Mouse (Mus musculus): Measurements from ENCODE around the gene Usp2. TPM values are rescaled to one million over a fixed set of nuclear protein-coding genes. Genes with fewer than 3 reads are reported as not detected.

The Usp2 gene
- polyA plus RNA-seq, 1 experiment from 2014 or later, result 12.2 TPM

GRCm38 (mm10) chr9:44072599-44072915, 5.7 kb downstream of the Usp2 start:
- no peak overlapping the region for H3K4me2 ChIP-seq (ENCODE audit: low read depth, low read length)
- H3K4me3 ChIP-seq (ENCODE audit: low read length), result no peak overlapping the region
- H3K4me1 ChIP-seq (replicated peaks; ENCODE audit: control insufficient read depth, insufficient read depth, low read length), result peaks cover 5% of the 10 kb centered on the region
- 30% methylated on average over 4 of the region's 4 CpGs for WGBS
- H3K9ac ChIP-seq (ENCODE audit: low read length), result no peak overlapping the region
- H3K27me3 ChIP-seq (ENCODE audit: control insufficient read depth, insufficient read depth, low read depth, low read length), result peaks cover 6% of the 10 kb centered on the region
- peak; percentile 32; the same call in 1 of the 2 replicates for ATAC-seq (ENCODE audit: low read depth)
- H3K9me3 ChIP-seq (ENCODE audit: control insufficient read depth, low read length), result no peaks in the 10 kb centered on the region
- no peak overlapping the region for H3K27ac ChIP-seq (ENCODE audit: low read length)
- no peaks in the 10 kb centered on the region for H3K36me3 ChIP-seq (ENCODE audit: control insufficient read depth, insufficient read depth, low read length)

GRCm38 (mm10) chr9:44073115-44073514, 6.3 kb downstream of the Usp2 start:
- 78% methylated on average over 5 of the region's 5 CpGs for WGBS
- Histone ChIP-seq H3K4me1 (replicated peaks; ENCODE audit: control insufficient read depth, insufficient read depth, low read length) (peaks cover 5% of the 10 kb centered on the region), H3K9ac (ENCODE audit: low read length) (no peak overlapping the region; the same call in 1 of the 2 replicates), H3K27ac (ENCODE audit: low read length) (no peak overlapping the region), H3K9me3 (ENCODE audit: control insufficient read depth, low read length) (no peaks in the 10 kb centered on the region), H3K36me3 (ENCODE audit: control insufficient read depth, insufficient read depth, low read length) (no peaks in the 10 kb centered on the region), H3K27me3 (ENCODE audit: control insufficient read depth, insufficient read depth, low read depth, low read length) (peaks cover 6% of the 10 kb centered on the region), H3K4me3 (ENCODE audit: low read length) (no peak overlapping the region), H3K4me2 (ENCODE audit: low read depth, low read length) (no peak overlapping the region)
- no peak for ATAC-seq (ENCODE audit: low read depth)

GRCm38 (mm10) chr9:44074395-44075275, 7.8 kb downstream of the Usp2 start:
- WGBS, result 56% methylated on average over 9 of the region's 9 CpGs
- no peak overlapping the region for H3K4me2 ChIP-seq (ENCODE audit: low read depth, low read length)
- H3K36me3 ChIP-seq (ENCODE audit: control insufficient read depth, insufficient read depth, low read length), result no peaks in the 10 kb centered on the region
- no peak overlapping the region for H3K9ac ChIP-seq (ENCODE audit: low read length)
- H3K4me1 ChIP-seq (replicated peaks; ENCODE audit: control insufficient read depth, insufficient read depth, low read length), result peaks cover 19% of the 10 kb centered on the region
- H3K4me3 ChIP-seq (ENCODE audit: low read length), result no peak overlapping the region
- no peak overlapping the region for H3K27ac ChIP-seq (ENCODE audit: low read length)
- no peaks in the 10 kb centered on the region for H3K9me3 ChIP-seq (ENCODE audit: control insufficient read depth, low read length)
- no peak for ATAC-seq (ENCODE audit: low read depth)
- peaks cover 6% of the 10 kb centered on the region for H3K27me3 ChIP-seq (ENCODE audit: control insufficient read depth, insufficient read depth, low read depth, low read length)

GRCm38 (mm10) chr9:44075276-44075995, 8.6 kb downstream of the Usp2 start:
- Histone ChIP-seq H3K4me1 (replicated peaks; ENCODE audit: control insufficient read depth, insufficient read depth, low read length) (peaks cover 20% of the 10 kb centered on the region), H3K4me3 (ENCODE audit: low read length) (no peak overlapping the region), H3K9ac (ENCODE audit: low read length) (no peak overlapping the region), H3K27me3 (ENCODE audit: control insufficient read depth, insufficient read depth, low read depth, low read length) (peaks cover under 1% of the 10 kb centered on the region), H3K36me3 (ENCODE audit: control insufficient read depth, insufficient read depth, low read length) (no peaks in the 10 kb centered on the region), H3K4me2 (ENCODE audit: low read depth, low read length) (no peak overlapping the region), H3K27ac (ENCODE audit: low read length) (no peak overlapping the region), H3K9me3 (ENCODE audit: control insufficient read depth, low read length) (no peaks in the 10 kb centered on the region)
- WGBS, result 73% methylated on average over 24 of the region's 24 CpGs
- no peak for ATAC-seq (ENCODE audit: low read depth)

GRCm38 (mm10) chr9:44075996-44076763, 9.4 kb downstream of the Usp2 start:
- H3K4me1 ChIP-seq (replicated peaks; ENCODE audit: control insufficient read depth, insufficient read depth, low read length), result peaks cover 20% of the 10 kb centered on the region
- H3K4me2 ChIP-seq (ENCODE audit: low read depth, low read length), result no peak overlapping the region
- H3K27me3 ChIP-seq (ENCODE audit: control insufficient read depth, insufficient read depth, low read depth, low read length), result no peaks in the 10 kb centered on the region; the same call in none of the 2 replicates
- ATAC-seq (ENCODE audit: low read depth), result no peak
- H3K36me3 ChIP-seq (ENCODE audit: control insufficient read depth, insufficient read depth, low read length), result no peaks in the 10 kb centered on the region
- H3K9ac ChIP-seq (ENCODE audit: low read length), result no peak overlapping the region
- H3K9me3 ChIP-seq (ENCODE audit: control insufficient read depth, low read length), result no peaks in the 10 kb centered on the region
- no peak overlapping the region for H3K4me3 ChIP-seq (ENCODE audit: low read length)
- no peak overlapping the region for H3K27ac ChIP-seq (ENCODE audit: low read length)
- WGBS, result 56% methylated on average over 16 of the region's 16 CpGs

GRCm38 (mm10) chr9:44076764-44077120, 9.9 kb downstream of the Usp2 start:
- Histone ChIP-seq H3K9ac (ENCODE audit: low read length) (no peak overlapping the region), H3K27ac (ENCODE audit: low read length) (no peak overlapping the region)
- 17% methylated on average over 5 of the region's 5 CpGs for WGBS

GRCm38 (mm10) chr9:44077266-44077910, 10.6 kb downstream of the Usp2 start:
- Histone ChIP-seq H3K36me3 (ENCODE audit: control insufficient read depth, insufficient read depth, low read length) (no peaks in the 10 kb centered on the region), H3K4me2 (ENCODE audit: low read depth, low read length) (no peak overlapping the region), H3K4me1 (replicated peaks; ENCODE audit: control insufficient read depth, insufficient read depth, low read length) (peaks cover 15% of the 10 kb centered on the region)

More at GRCm38 (mm10) chr9:44076764-44077120, 9.9 kb downstream of the Usp2 start:
- ATAC-seq (ENCODE audit: low read depth), result no peak
- Histone ChIP-seq H3K27me3 (ENCODE audit: control insufficient read depth, insufficient read depth, low read depth, low read length) (no peaks in the 10 kb centered on the region; the same call in none of the 2 replicates), H3K4me1 (replicated peaks; ENCODE audit: control insufficient read depth, insufficient read depth, low read length) (peaks cover 19% of the 10 kb centered on the region), H3K4me2 (ENCODE audit: low read depth, low read length) (no peak overlapping the region), H3K4me3 (ENCODE audit: low read length) (no peak overlapping the region), H3K9me3 (ENCODE audit: control insufficient read depth, low read length) (no peaks in the 10 kb centered on the region), H3K36me3 (ENCODE audit: control insufficient read depth, insufficient read depth, low read length) (no peaks in the 10 kb centered on the region)

GRCm38 (mm10) chr9:44078136-44078797, 11.4 kb downstream of the Usp2 start:
- Histone ChIP-seq H3K4me1 (replicated peaks; ENCODE audit: control insufficient read depth, insufficient read depth, low read length) (peaks cover 15% of the 10 kb centered on the region), H3K27ac (ENCODE audit: low read length) (peak overlapping the region; percentile 47), H3K4me3 (ENCODE audit: low read length) (no peak overlapping the region), H3K9ac (ENCODE audit: low read length) (no peak overlapping the region), H3K9me3 (ENCODE audit: control insufficient read depth, low read length) (no peaks in the 10 kb centered on the region), H3K4me2 (ENCODE audit: low read depth, low read length) (peak overlapping the region; percentile 25), H3K36me3 (ENCODE audit: control insufficient read depth, insufficient read depth, low read length) (no peaks in the 10 kb centered on the region), H3K27me3 (ENCODE audit: control insufficient read depth, insufficient read depth, low read depth, low read length) (peaks cover 3% of the 10 kb centered on the region; the same call in 1 of the 2 replicates)
- WGBS, result 76% methylated on average over 10 of the region's 10 CpGs
- ATAC-seq (ENCODE audit: low read depth), result no peak

More at GRCm38 (mm10) chr9:44077266-44077910, 10.6 kb downstream of the Usp2 start:
- Histone ChIP-seq H3K9ac (ENCODE audit: low read length) (no peak overlapping the region), H3K27me3 (ENCODE audit: control insufficient read depth, insufficient read depth, low read depth, low read length) (no peaks in the 10 kb centered on the region; the same call in 1 of the 2 replicates), H3K4me3 (ENCODE audit: low read length) (no peak overlapping the region), H3K9me3 (ENCODE audit: control insufficient read depth, low read length) (no peaks in the 10 kb centered on the region), H3K27ac (ENCODE audit: low read length) (no peak overlapping the region)
- whole genome bisulfite sequencing, result 80% methylated on average over 11 of the region's 11 CpGs
- no peak for ATAC-seq (ENCODE audit: low read depth)

All from lung, embryonic 16.5 days (tissue).